Mouse (Mus musculus) heart, adult 11 months (tissue): ENCODE results near the gene Rps18.

Experiments used
- DNase-seq: peaks from one replicate; pipeline ENCODE4 v3.0.0; 2022

Gene Rps18

DNA sequence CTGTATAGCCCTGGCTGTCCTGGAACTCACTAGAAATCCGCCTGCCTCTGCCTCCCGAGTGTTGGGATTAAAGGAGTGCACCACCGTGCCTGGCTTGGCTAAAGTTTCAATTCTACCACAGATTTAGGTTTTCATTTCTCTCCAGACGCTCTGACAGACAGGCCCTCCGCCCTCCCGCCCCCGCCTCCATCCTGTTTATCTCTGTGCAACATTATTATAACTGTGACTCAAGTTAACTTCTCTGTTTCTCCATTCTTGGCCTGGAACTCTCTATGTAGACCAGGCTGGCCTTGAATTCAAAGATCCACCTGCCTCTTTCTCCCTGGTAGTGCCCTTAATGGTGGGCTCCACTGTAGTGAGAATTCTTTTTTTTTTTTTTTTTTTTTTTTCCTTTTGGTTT is 53.3 kb downstream of the Rps18 start:
- DNase-seq: no peak

GRCm38 (mm10) chr17:33902079-33902478 is 53.7 kb downstream of the Rps18 start:
- no peak for DNase-seq
